Mouse (Mus musculus): ENCODE measurements around the gene Pfkfb3. TPM values are rescaled to one million over a fixed set of nuclear protein-coding genes. Genes with fewer than 3 reads are reported as not detected.

Pfkfb3 gene
- polyA plus RNA-seq, 1 experiment from 2014 or later = 16.1 TPM

DNA sequence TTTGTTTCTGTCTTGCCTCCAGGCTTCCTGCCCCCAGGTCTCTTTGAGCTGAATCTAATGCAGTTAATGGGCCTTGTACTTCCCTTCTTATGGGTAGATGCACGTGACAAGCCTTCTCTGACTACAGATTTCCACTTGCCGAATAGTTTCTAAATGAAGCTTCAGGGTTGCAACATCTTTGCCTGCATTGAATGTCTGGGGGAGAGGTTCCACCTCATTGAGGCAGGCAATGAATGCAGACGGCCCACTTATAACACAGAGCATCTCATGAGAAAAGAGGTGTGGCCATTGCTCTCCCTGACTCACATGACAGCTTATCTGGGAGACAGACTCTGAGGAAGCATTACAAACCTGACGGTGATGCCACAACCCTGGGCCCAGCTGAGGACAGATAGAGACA is 112.0 kb downstream of the Pfkfb3 start:
- Histone ChIP-seq H3K4me3 (replicated peaks; ENCODE audit: low read length) (no peak overlapping the region), H3K4me2 (ENCODE audit: low read depth, low read length) (no peak overlapping the region), H3K27me3 (ENCODE audit: control insufficient read depth, insufficient read depth, low read length) (no peaks in the 10 kb centered on the region), H3K27ac (ENCODE audit: low read length) (no peak overlapping the region), H3K36me3 (ENCODE audit: control insufficient read depth, insufficient read depth, low read length) (no peaks in the 10 kb centered on the region), H3K9me3 (replicated peaks; ENCODE audit: control insufficient read depth, low read length) (no peaks in the 10 kb centered on the region), H3K9ac (ENCODE audit: low read length) (no peak overlapping the region), H3K4me1 (ENCODE audit: control insufficient read depth, insufficient read depth, low read length) (no peaks in the 10 kb centered on the region)
- WGBS = 59% methylated on average over 4 of the region's 4 CpGs
- no peak for ATAC-seq (ENCODE audit: insufficient read depth, low FRiP score)

DNA sequence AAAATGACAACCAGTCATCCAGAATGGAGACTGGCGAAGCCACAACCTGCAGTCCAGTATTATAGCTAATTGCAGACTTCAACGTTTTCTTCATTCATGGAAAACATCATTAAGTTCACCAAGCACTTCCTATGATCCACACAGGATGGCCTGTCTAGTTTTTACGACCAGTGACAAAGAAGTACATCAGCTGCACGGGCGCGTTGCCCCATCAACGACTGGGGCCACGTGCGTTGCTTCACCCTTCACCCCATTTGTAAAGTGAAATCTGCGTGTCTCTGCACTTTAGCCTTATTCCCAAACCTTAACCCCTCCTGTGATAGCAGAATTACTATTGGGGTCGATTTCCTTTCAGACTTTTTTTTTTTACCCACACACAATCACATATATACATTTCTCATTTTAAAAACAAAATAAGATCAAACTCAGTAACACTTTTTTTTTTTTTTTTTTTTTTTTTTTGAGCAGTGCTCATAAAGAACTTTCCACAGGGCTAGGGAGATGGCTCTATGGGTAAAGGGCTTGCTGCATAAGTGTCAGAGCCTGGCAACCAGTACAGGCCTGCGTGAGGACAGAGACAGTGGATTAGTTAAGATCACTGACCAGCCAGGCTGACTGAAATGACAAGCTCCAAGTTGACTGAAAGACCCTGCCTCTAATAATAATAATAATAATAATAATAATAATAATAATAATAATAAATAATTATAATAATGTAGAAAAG is 115.5 kb downstream of the Pfkfb3 start:
- WGBS = 70% methylated on average over 12 of the region's 12 CpGs
- no peaks in the 10 kb centered on the region for H3K36me3 ChIP-seq (ENCODE audit: control insufficient read depth, insufficient read depth, low read length)

DNA sequence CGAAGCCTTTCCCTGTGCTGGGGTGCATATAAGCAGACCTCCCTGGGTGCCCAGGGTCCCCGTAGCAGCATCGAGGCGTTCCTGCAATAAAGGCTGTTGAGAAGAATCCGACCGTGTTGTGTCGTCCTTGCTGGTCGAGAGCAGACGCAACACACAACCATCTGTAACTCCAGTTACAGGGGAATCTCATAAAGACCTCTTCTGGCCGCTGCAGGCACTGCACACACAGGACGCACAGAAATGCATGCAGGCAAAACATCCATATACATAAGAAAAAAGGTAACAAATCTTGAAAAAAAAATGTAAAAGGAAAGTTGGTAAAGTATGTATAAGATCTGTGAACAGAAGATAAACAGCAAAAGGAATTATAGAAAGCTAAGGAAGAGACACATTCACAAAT is 117.5 kb downstream of the Pfkfb3 start:
- no peak overlapping the region for H3K27ac ChIP-seq (ENCODE audit: low read length)
- no peaks in the 10 kb centered on the region for H3K9me3 ChIP-seq (replicated peaks; ENCODE audit: control insufficient read depth, low read length)
- no peaks in the 10 kb centered on the region for H3K27me3 ChIP-seq (ENCODE audit: control insufficient read depth, insufficient read depth, low read length)
- ATAC-seq (ENCODE audit: insufficient read depth, low FRiP score) = no peak
- no peak overlapping the region for H3K9ac ChIP-seq (ENCODE audit: low read length)
- H3K4me3 ChIP-seq (replicated peaks; ENCODE audit: low read length) = no peak overlapping the region
- no peak overlapping the region for H3K4me2 ChIP-seq (ENCODE audit: low read depth, low read length)
- WGBS = 94% methylated on average over 11 of the region's 11 CpGs
- no peaks in the 10 kb centered on the region for H3K36me3 ChIP-seq (ENCODE audit: control insufficient read depth, insufficient read depth, low read length)
- no peaks in the 10 kb centered on the region for H3K4me1 ChIP-seq (ENCODE audit: control insufficient read depth, insufficient read depth, low read length)

More for the DNA sequence above, 115.5 kb downstream of the Pfkfb3 start:
- Histone ChIP-seq H3K9me3 (replicated peaks; ENCODE audit: control insufficient read depth, low read length) (no peaks in the 10 kb centered on the region), H3K4me3 (replicated peaks; ENCODE audit: low read length) (no peak overlapping the region), H3K4me1 (ENCODE audit: control insufficient read depth, insufficient read depth, low read length) (no peaks in the 10 kb centered on the region), H3K9ac (ENCODE audit: low read length) (no peak overlapping the region), H3K27me3 (ENCODE audit: control insufficient read depth, insufficient read depth, low read length) (no peaks in the 10 kb centered on the region), H3K4me2 (ENCODE audit: low read depth, low read length) (no peak overlapping the region), H3K27ac (ENCODE audit: low read length) (no peak overlapping the region)
- ATAC-seq (ENCODE audit: insufficient read depth, low FRiP score) = no peak

DNA sequence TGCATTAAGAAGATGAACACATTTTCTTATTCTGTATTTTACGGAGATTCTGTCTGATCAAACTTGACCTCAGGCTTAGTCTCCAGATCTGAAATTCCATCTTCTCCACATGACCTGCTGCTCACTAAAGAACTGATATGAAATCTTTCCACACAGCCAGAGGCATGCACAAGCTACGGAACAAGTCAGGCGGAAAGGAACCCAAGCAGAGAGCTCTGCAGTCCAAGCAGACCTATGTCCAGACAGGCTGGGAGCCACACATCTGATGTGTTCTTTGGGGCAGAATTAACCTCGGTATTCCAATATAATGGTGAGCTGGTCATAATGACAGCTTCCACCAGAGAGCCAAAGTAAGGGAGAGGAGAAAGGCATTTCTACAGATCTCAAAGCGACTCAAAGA is 120.5 kb downstream of the Pfkfb3 start:
- H3K4me1 ChIP-seq (ENCODE audit: control insufficient read depth, insufficient read depth, low read length) = peaks cover 11% of the 10 kb centered on the region; the same call in 1 of the 2 replicates

DNA sequence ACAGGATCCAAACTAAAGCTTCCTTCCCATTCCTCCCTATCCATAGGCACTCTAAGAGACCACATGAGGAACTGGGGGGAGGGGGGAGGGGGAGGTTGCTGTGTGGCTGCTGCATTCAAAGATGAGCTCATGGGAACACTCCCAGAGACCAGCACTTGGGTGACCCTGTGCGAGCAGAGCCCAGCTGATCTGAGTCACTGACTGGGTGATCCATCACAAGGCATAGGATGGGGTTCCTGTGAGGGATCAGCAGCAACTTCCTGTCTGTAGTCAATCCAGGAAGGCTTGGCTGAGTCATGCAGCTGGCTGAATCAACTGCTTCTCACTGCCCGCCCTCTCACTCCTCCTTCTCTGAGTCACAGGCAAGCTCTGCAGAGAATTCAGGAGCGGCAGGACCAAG is 124.3 kb downstream of the Pfkfb3 start:
- Histone ChIP-seq H3K36me3 (ENCODE audit: control insufficient read depth, insufficient read depth, low read length) (no peaks in the 10 kb centered on the region), H3K9ac (ENCODE audit: low read length) (no peak overlapping the region), H3K4me2 (ENCODE audit: low read depth, low read length) (peak overlapping the region; percentile 21; the same call in 1 of the 2 replicates), H3K9me3 (replicated peaks; ENCODE audit: control insufficient read depth, low read length) (no peaks in the 10 kb centered on the region), H3K27me3 (ENCODE audit: control insufficient read depth, insufficient read depth, low read length) (no peaks in the 10 kb centered on the region), H3K4me1 (ENCODE audit: control insufficient read depth, insufficient read depth, low read length) (peaks cover 15% of the 10 kb centered on the region; the same call in 1 of the 2 replicates), H3K4me3 (replicated peaks; ENCODE audit: low read length) (no peak overlapping the region), H3K27ac (ENCODE audit: low read length) (peak overlapping the region; percentile 65)
- peak; percentile 95 for ATAC-seq (ENCODE audit: insufficient read depth, low FRiP score)
- 4% methylated on average over 3 of the region's 3 CpGs for WGBS

More for the DNA sequence above, 120.5 kb downstream of the Pfkfb3 start:
- Histone ChIP-seq H3K27ac (ENCODE audit: low read length) (no peak overlapping the region), H3K36me3 (ENCODE audit: control insufficient read depth, insufficient read depth, low read length) (no peaks in the 10 kb centered on the region), H3K27me3 (ENCODE audit: control insufficient read depth, insufficient read depth, low read length) (no peaks in the 10 kb centered on the region), H3K9ac (ENCODE audit: low read length) (no peak overlapping the region), H3K4me2 (ENCODE audit: low read depth, low read length) (no peak overlapping the region), H3K4me3 (replicated peaks; ENCODE audit: low read length) (no peak overlapping the region), H3K9me3 (replicated peaks; ENCODE audit: control insufficient read depth, low read length) (no peaks in the 10 kb centered on the region)
- 86% methylated on average over 5 of the region's 5 CpGs for WGBS
- ATAC-seq (ENCODE audit: insufficient read depth, low FRiP score) = no peak

DNA sequence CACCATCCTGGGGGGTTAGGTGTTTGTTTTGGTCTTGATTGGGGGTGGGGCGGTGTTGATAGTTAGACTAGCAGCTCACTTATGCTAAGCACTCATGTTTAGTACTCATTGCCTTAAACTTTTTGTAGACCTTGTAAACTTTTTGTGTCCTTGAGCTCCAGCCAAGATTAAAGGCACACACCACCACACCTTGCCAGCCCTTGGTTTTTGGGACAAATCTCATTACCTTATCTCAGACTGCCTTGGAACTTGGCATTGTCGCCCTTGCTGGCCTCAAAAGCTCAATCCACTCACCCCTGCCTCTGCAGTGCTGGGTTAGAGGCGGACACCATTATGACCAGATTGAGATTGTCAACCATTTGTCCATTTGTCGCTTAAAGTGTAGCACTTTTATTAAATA is 125.3 kb downstream of the Pfkfb3 start:
- Histone ChIP-seq H3K9me3 (replicated peaks; ENCODE audit: control insufficient read depth, low read length) (no peaks in the 10 kb centered on the region), H3K4me3 (replicated peaks; ENCODE audit: low read length) (no peak overlapping the region), H3K27me3 (ENCODE audit: control insufficient read depth, insufficient read depth, low read length) (no peaks in the 10 kb centered on the region), H3K9ac (ENCODE audit: low read length) (no peak overlapping the region), H3K4me2 (ENCODE audit: low read depth, low read length) (no peak overlapping the region), H3K4me1 (ENCODE audit: control insufficient read depth, insufficient read depth, low read length) (peaks cover 15% of the 10 kb centered on the region; the same call in 1 of the 2 replicates), H3K27ac (ENCODE audit: low read length) (no peak overlapping the region), H3K36me3 (ENCODE audit: control insufficient read depth, insufficient read depth, low read length) (no peaks in the 10 kb centered on the region)
- no peak for ATAC-seq (ENCODE audit: insufficient read depth, low FRiP score)
- 88% methylated on average over 4 of the region's 4 CpGs for WGBS

DNA sequence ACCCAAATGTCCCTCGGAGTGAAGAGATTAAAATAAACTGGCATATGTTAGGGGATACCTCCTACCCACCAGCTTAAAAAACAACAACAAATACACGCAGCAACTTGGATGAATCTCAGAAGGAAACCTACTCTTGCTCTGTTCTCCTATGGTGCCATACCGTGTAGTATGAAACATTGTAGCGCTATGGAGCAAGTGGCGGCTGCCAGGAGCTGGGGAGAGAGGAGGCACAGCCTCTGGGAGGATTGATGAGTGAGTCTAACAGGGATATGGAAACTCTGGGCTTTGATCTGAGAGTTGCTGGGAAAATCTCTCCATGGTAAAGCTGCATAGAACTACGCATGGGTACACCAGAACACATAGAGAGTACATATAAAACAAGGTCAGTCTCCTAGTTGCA is 126.3 kb downstream of the Pfkfb3 start:
- Histone ChIP-seq H3K27me3 (ENCODE audit: control insufficient read depth, insufficient read depth, low read length) (no peaks in the 10 kb centered on the region), H3K27ac (ENCODE audit: low read length) (no peak overlapping the region), H3K4me1 (ENCODE audit: control insufficient read depth, insufficient read depth, low read length) (peaks cover 15% of the 10 kb centered on the region; the same call in 1 of the 2 replicates), H3K9me3 (replicated peaks; ENCODE audit: control insufficient read depth, low read length) (no peaks in the 10 kb centered on the region), H3K4me2 (ENCODE audit: low read depth, low read length) (no peak overlapping the region), H3K4me3 (replicated peaks; ENCODE audit: low read length) (no peak overlapping the region), H3K9ac (ENCODE audit: low read length) (no peak overlapping the region), H3K36me3 (ENCODE audit: control insufficient read depth, insufficient read depth, low read length) (no peaks in the 10 kb centered on the region)
- no peak for ATAC-seq (ENCODE audit: insufficient read depth, low FRiP score)
- 88% methylated on average over 6 of the region's 6 CpGs for WGBS

DNA sequence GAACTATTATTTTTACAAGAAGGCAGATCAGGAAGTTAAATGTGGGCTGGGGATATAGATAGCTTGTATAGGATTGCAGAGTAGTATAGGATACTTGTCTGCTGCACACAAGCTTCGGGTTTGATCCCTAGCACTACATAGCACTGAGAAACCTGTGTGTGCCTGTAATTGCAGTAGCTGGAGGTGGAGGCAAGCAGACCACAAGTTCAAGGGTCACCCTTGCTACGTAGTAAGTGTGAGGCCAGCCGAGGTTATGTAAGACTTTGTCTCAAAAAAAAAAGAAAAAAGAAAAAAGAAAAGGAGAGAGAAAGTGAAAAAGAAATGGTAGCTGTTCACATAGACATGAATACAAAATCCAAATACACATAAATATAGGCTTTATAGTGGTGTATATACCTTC is 127.5 kb downstream of the Pfkfb3 start:
- Histone ChIP-seq H3K27ac (ENCODE audit: low read length) (peak overlapping the region; percentile 46), H3K4me3 (replicated peaks; ENCODE audit: low read length) (no peak overlapping the region), H3K4me2 (ENCODE audit: low read depth, low read length) (no peak overlapping the region), H3K9ac (ENCODE audit: low read length) (no peak overlapping the region), H3K9me3 (replicated peaks; ENCODE audit: control insufficient read depth, low read length) (no peaks in the 10 kb centered on the region), H3K4me1 (ENCODE audit: control insufficient read depth, insufficient read depth, low read length) (peaks cover 15% of the 10 kb centered on the region; the same call in 1 of the 2 replicates), H3K27me3 (ENCODE audit: control insufficient read depth, insufficient read depth, low read length) (no peaks in the 10 kb centered on the region), H3K36me3 (ENCODE audit: control insufficient read depth, insufficient read depth, low read length) (no peaks in the 10 kb centered on the region)
- 24% methylated on average over 3 of the region's 3 CpGs for WGBS
- ATAC-seq (ENCODE audit: insufficient read depth, low FRiP score) = no peak

DNA sequence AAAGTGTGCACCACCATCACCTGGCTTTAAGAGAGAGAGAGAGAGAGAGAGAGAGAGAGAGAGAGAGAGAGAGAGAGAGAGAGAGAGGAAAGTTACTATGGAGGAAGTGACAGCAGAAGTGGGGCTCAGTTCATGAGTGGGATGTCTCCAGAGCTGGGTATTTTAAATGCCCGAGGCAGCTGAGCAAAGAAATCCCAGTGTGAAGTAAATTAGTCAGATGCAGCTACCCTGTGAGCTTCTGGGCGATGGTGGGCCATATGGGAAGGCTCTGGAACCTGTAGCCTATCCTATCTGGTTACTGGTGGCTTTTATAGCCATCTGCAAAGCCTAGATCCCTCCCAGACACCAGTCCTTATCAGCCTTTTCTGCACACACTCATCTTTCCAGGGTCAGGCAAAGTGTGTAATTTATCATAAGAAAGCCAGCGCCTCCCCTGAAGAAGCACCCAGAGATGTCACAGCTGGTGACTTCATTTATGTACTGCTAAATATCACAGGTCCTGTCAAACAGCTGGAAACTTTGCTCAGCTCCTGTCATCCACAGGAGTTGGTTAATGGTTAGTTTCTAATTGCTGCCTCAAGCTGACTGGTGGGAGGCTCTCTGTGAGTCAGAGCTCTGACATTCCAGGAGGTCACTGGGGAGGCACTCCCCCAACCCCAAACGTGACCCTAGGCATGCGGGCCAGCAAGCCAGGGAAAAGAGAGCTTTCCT is 128.3 kb downstream of the Pfkfb3 start:
- no peak overlapping the region for H3K4me3 ChIP-seq (replicated peaks; ENCODE audit: low read length)
- WGBS = 13% methylated on average over 5 of the region's 5 CpGs
- H3K4me1 ChIP-seq (ENCODE audit: control insufficient read depth, insufficient read depth, low read length) = peaks cover 15% of the 10 kb centered on the region; the same call in 1 of the 2 replicates
- H3K27ac ChIP-seq (ENCODE audit: low read length) = peak overlapping the region; percentile 64
- no peaks in the 10 kb centered on the region for H3K27me3 ChIP-seq (ENCODE audit: control insufficient read depth, insufficient read depth, low read length)
- no peak overlapping the region for H3K4me2 ChIP-seq (ENCODE audit: low read depth, low read length)
- ATAC-seq (ENCODE audit: insufficient read depth, low FRiP score) = peak; percentile 54
- no peaks in the 10 kb centered on the region for H3K9me3 ChIP-seq (replicated peaks; ENCODE audit: control insufficient read depth, low read length)
- H3K9ac ChIP-seq (ENCODE audit: low read length) = no peak overlapping the region
- no peaks in the 10 kb centered on the region for H3K36me3 ChIP-seq (ENCODE audit: control insufficient read depth, insufficient read depth, low read length)

All from stomach, embryonic 16.5 days (tissue).